Mouse (Mus musculus): Measurements from ENCODE around the gene Fmo2. TPM values are rescaled to one million over a fixed set of nuclear protein-coding genes. Genes with fewer than 3 reads are reported as not detected.
A peak's percentile ranks its signal among the peaks of the same experiment; 100 is the strongest.

The Fmo2 gene
- polyA plus RNA-seq, 1 experiment from 2014 or later: 0.21 TPM

- H3K9ac ChIP-seq (ENCODE audit: low read depth, low read length): no peak overlapping the region
- H3K4me2 ChIP-seq (ENCODE audit: low read depth, low read length): no peak overlapping the region
- H3K4me1 ChIP-seq (ENCODE audit: control insufficient read depth, low read depth, low read length): no peaks in the 10 kb centered on the region; the same call in none of the 2 replicates
- H3K27ac ChIP-seq (ENCODE audit: low read length): peak overlapping the region; percentile 10; the same call in 1 of the 2 replicates
- H3K4me3 ChIP-seq (ENCODE audit: low read depth, low read length): no peak overlapping the region
- ATAC-seq (ENCODE audit: low read depth): no peak
- WGBS (ENCODE audit: insufficient replicate concordance): 62% methylated on average over 1 of the region's 1 CpGs
- H3K27me3 ChIP-seq (ENCODE audit: control insufficient read depth, insufficient read depth, low read depth, low read length): no peaks in the 10 kb centered on the region
- H3K36me3 ChIP-seq (ENCODE audit: control insufficient read depth, insufficient read depth): no peaks in the 10 kb centered on the region
- H3K9me3 ChIP-seq (replicated peaks; ENCODE audit: control insufficient read depth, low read length): no peaks in the 10 kb centered on the region
Observed at GRCm38 (mm10) chr1:162862328-162862727, 36.2 kb downstream of the Fmo2 start.

- no peak overlapping the region for H3K4me2 ChIP-seq (ENCODE audit: low read depth, low read length)
- 69% methylated on average over 9 of the region's 9 CpGs for WGBS (ENCODE audit: insufficient replicate concordance)
- no peak overlapping the region for H3K9ac ChIP-seq (ENCODE audit: low read depth, low read length)
- no peaks in the 10 kb centered on the region for H3K27me3 ChIP-seq (ENCODE audit: control insufficient read depth, insufficient read depth, low read depth, low read length)
- H3K36me3 ChIP-seq (ENCODE audit: control insufficient read depth, insufficient read depth): no peaks in the 10 kb centered on the region
- no peak for ATAC-seq (ENCODE audit: low read depth)
- no peak overlapping the region for H3K27ac ChIP-seq (ENCODE audit: low read length)
- no peak overlapping the region for H3K4me3 ChIP-seq (ENCODE audit: low read depth, low read length)
- H3K4me1 ChIP-seq (ENCODE audit: control insufficient read depth, low read depth, low read length): no peaks in the 10 kb centered on the region; the same call in none of the 2 replicates
- no peaks in the 10 kb centered on the region for H3K9me3 ChIP-seq (replicated peaks; ENCODE audit: control insufficient read depth, low read length)
Observed at GRCm38 (mm10) chr1:162859996-162860605, 38.4 kb downstream of the Fmo2 start.

GRCm38 (mm10) chr1:162859545-162859976 is 39.0 kb downstream of the Fmo2 start:
- no peaks in the 10 kb centered on the region for H3K27me3 ChIP-seq (ENCODE audit: control insufficient read depth, insufficient read depth, low read depth, low read length)
- no peak overlapping the region for H3K9ac ChIP-seq (ENCODE audit: low read depth, low read length)
- ATAC-seq (ENCODE audit: low read depth): 0 out of 2 replicates have a peak, but pooled peaks have one; percentile 9
- no peaks in the 10 kb centered on the region; the same call in none of the 2 replicates for H3K4me1 ChIP-seq (ENCODE audit: control insufficient read depth, low read depth, low read length)
- H3K4me2 ChIP-seq (ENCODE audit: low read depth, low read length): no peak overlapping the region
- H3K4me3 ChIP-seq (ENCODE audit: low read depth, low read length): no peak overlapping the region
- no peaks in the 10 kb centered on the region for H3K36me3 ChIP-seq (ENCODE audit: control insufficient read depth, insufficient read depth)
- no peaks in the 10 kb centered on the region for H3K9me3 ChIP-seq (replicated peaks; ENCODE audit: control insufficient read depth, low read length)
- H3K27ac ChIP-seq (ENCODE audit: low read length): no peak overlapping the region
- WGBS (ENCODE audit: insufficient replicate concordance): 63% methylated on average over 10 of the region's 10 CpGs

- peak overlapping the region; percentile 17; the same call in 1 of the 2 replicates for H3K4me2 ChIP-seq (ENCODE audit: low read depth, low read length)
- H3K27me3 ChIP-seq (ENCODE audit: control insufficient read depth, insufficient read depth, low read depth, low read length): no peaks in the 10 kb centered on the region
- no peaks in the 10 kb centered on the region for H3K36me3 ChIP-seq (ENCODE audit: control insufficient read depth, insufficient read depth)
- no peak overlapping the region for H3K27ac ChIP-seq (ENCODE audit: low read length)
- 66% methylated on average over 12 of the region's 12 CpGs for WGBS (ENCODE audit: insufficient replicate concordance)
- no peak for ATAC-seq (ENCODE audit: low read depth)
- H3K9ac ChIP-seq (ENCODE audit: low read depth, low read length): no peak overlapping the region
- peaks cover 2% of the 10 kb centered on the region for H3K4me1 ChIP-seq (ENCODE audit: control insufficient read depth, low read depth, low read length)
- H3K4me3 ChIP-seq (ENCODE audit: low read depth, low read length): no peak overlapping the region
- no peaks in the 10 kb centered on the region for H3K9me3 ChIP-seq (replicated peaks; ENCODE audit: control insufficient read depth, low read length)
Observed at GRCm38 (mm10) chr1:162858748-162859130, 39.8 kb downstream of the Fmo2 start.

- H3K4me2 ChIP-seq (ENCODE audit: low read depth, low read length): no peak overlapping the region
- ATAC-seq (ENCODE audit: low read depth): no peak
- no peak overlapping the region for H3K27ac ChIP-seq (ENCODE audit: low read length)
- no peaks in the 10 kb centered on the region for H3K36me3 ChIP-seq (ENCODE audit: control insufficient read depth, insufficient read depth)
- no peaks in the 10 kb centered on the region for H3K27me3 ChIP-seq (ENCODE audit: control insufficient read depth, insufficient read depth, low read depth, low read length)
- no peak overlapping the region for H3K4me3 ChIP-seq (ENCODE audit: low read depth, low read length)
- H3K4me1 ChIP-seq (ENCODE audit: control insufficient read depth, low read depth, low read length): peaks cover 5% of the 10 kb centered on the region
- no peak overlapping the region for H3K9ac ChIP-seq (ENCODE audit: low read depth, low read length)
- WGBS (ENCODE audit: insufficient replicate concordance): 61% methylated on average over 17 of the region's 18 CpGs
- no peaks in the 10 kb centered on the region for H3K9me3 ChIP-seq (replicated peaks; ENCODE audit: control insufficient read depth, low read length)
Observed at GRCm38 (mm10) chr1:162857766-162858747, 40.5 kb downstream of the Fmo2 start.

- no peak overlapping the region for H3K9ac ChIP-seq (ENCODE audit: low read depth, low read length)
- no peaks in the 10 kb centered on the region for H3K27me3 ChIP-seq (ENCODE audit: control insufficient read depth, insufficient read depth, low read depth, low read length)
- no peak overlapping the region for H3K4me2 ChIP-seq (ENCODE audit: low read depth, low read length)
- 36% methylated on average over 3 of the region's 3 CpGs for WGBS (ENCODE audit: insufficient replicate concordance)
- ATAC-seq (ENCODE audit: low read depth): peak; percentile 86
- H3K4me3 ChIP-seq (ENCODE audit: low read depth, low read length): no peak overlapping the region
- peaks cover 5% of the 10 kb centered on the region for H3K4me1 ChIP-seq (ENCODE audit: control insufficient read depth, low read depth, low read length)
- no peaks in the 10 kb centered on the region for H3K9me3 ChIP-seq (replicated peaks; ENCODE audit: control insufficient read depth, low read length)
- H3K36me3 ChIP-seq (ENCODE audit: control insufficient read depth, insufficient read depth): no peaks in the 10 kb centered on the region
- H3K27ac ChIP-seq (ENCODE audit: low read length): peak overlapping the region; percentile 44; the same call in 1 of the 2 replicates
Observed at GRCm38 (mm10) chr1:162853812-162854482, 44.6 kb downstream of the Fmo2 start.

DNA sequence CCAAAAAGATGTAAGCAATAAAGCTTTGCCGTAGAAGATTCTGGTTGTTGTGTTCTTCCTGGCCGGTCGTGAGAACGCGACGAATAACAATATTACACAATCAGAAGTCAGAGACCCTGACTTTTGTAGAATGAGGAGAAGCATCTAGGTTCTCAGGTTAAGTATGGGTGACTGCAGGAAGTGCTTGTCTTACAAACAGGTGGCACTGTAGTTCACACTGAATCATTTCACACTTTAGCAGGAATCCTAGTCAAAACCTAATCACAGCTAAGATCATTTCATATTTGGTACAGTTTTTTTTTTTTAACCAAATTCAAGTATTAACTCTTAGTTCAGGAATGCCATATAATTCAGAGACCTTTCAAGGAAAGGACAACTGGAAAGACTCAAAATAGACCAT is 51.0 kb downstream of the Fmo2 start:
- H3K27ac ChIP-seq (ENCODE audit: low read length): no peak overlapping the region
- H3K36me3 ChIP-seq (ENCODE audit: control insufficient read depth, insufficient read depth): no peaks in the 10 kb centered on the region
- no peaks in the 10 kb centered on the region for H3K27me3 ChIP-seq (ENCODE audit: control insufficient read depth, insufficient read depth, low read depth, low read length)
- H3K4me1 ChIP-seq (ENCODE audit: control insufficient read depth, low read depth, low read length): no peaks in the 10 kb centered on the region
- no peak overlapping the region for H3K4me3 ChIP-seq (ENCODE audit: low read depth, low read length)
- H3K9me3 ChIP-seq (replicated peaks; ENCODE audit: control insufficient read depth, low read length): no peaks in the 10 kb centered on the region
- ATAC-seq (ENCODE audit: low read depth): no peak
- no peak overlapping the region for H3K9ac ChIP-seq (ENCODE audit: low read depth, low read length)
- WGBS (ENCODE audit: insufficient replicate concordance): 71% methylated on average over 6 of the region's 6 CpGs
- H3K4me2 ChIP-seq (ENCODE audit: low read depth, low read length): no peak overlapping the region

- no peaks in the 10 kb centered on the region for H3K4me1 ChIP-seq (ENCODE audit: control insufficient read depth, low read depth, low read length)
- no peak for ATAC-seq (ENCODE audit: low read depth)
Observed at GRCm38 (mm10) chr1:162840211-162840610, 58.3 kb downstream of the Fmo2 start.

More at GRCm38 (mm10) chr1:162840211-162840610, 58.3 kb downstream of the Fmo2 start:
- Histone ChIP-seq H3K36me3 (ENCODE audit: control insufficient read depth, insufficient read depth) (no peaks in the 10 kb centered on the region), H3K4me2 (ENCODE audit: low read depth, low read length) (no peak overlapping the region), H3K9me3 (replicated peaks; ENCODE audit: control insufficient read depth, low read length) (no peaks in the 10 kb centered on the region), H3K4me3 (ENCODE audit: low read depth, low read length) (no peak overlapping the region), H3K9ac (ENCODE audit: low read depth, low read length) (no peak overlapping the region), H3K27ac (ENCODE audit: low read length) (no peak overlapping the region), H3K27me3 (ENCODE audit: control insufficient read depth, insufficient read depth, low read depth, low read length) (no peaks in the 10 kb centered on the region)
- WGBS (ENCODE audit: insufficient replicate concordance): 81% methylated on average over 9 of the region's 9 CpGs
